Mouse (Mus musculus) monocyte, adult 2 months (primary cell): ENCODE measurements around the gene Hs6st1.
A peak's percentile ranks its signal among the peaks of the same experiment; 100 is the strongest.

ENCODE experiments used
- DNase-seq, 2 experiments: peaks; one replicate each; pipeline ENCODE4 v3.0.0; 2022; ENCODE audit warnings: low spot score in 2 of 2, low read depth in 1 of 2

Gene Hs6st1

DNA sequence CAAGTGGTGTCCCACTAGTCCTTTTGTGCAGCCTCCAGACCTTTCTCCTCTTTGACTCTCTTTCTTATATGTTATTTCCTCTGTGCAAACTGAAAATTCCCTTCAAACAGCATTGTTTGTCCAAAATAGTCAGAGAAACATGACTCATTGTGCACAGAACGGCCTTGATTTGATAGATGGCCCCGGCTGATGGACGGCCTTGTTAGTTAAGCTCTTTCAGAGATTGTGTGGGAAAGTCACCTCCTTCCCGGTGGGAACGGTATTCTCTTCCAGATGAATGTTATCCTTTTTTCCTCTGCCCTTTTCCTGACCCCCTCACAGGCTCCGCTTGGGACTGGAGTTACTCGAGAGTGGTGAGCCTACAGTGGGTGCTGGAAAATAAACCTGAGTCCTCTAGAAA, 56.9 kb downstream of the Hs6st1 start:
- DNase-seq, result no peak

DNA sequence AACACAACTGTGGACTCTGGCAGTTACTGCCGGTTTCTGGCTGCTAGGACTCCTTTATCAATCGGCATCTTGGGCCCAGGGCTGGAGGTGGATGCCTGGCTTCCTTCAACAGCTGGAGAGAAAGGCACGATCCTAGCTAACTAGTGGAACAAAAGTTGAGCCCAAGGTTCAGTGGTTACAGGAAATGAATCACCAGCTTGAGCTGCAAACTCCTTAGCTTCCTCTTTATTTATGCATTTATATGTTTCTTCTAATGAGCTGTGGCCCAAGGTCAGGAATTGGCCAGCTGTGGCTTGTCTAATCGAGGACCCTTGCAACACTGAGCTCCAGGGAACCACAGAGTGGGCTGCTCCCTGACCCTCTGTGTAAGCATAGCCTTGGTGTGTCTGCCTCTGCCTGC, 60.9 kb downstream of the Hs6st1 start:
- DNase-seq, result peak; percentile 33 to 40

DNA sequence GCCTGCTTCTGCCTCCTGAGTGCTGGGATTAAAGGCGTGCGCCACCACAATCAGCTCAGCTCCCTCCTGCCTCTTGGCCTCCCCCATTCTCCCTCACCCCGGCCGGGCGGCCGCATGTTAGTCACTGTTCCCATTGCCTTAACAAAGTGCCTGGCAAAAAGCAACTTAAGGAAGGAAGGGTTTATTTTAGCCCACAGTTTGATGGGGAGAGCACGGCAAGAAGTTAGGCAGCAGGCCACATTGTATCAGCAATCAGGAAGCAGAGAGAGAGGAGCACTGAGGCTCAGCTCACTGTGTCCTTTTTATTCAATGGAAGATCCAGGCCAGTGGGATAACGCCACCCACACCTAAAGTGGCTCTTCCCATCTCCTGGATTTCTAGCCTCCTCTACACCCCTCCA, 61.7 kb downstream of the Hs6st1 start:
- no peak for DNase-seq

DNA sequence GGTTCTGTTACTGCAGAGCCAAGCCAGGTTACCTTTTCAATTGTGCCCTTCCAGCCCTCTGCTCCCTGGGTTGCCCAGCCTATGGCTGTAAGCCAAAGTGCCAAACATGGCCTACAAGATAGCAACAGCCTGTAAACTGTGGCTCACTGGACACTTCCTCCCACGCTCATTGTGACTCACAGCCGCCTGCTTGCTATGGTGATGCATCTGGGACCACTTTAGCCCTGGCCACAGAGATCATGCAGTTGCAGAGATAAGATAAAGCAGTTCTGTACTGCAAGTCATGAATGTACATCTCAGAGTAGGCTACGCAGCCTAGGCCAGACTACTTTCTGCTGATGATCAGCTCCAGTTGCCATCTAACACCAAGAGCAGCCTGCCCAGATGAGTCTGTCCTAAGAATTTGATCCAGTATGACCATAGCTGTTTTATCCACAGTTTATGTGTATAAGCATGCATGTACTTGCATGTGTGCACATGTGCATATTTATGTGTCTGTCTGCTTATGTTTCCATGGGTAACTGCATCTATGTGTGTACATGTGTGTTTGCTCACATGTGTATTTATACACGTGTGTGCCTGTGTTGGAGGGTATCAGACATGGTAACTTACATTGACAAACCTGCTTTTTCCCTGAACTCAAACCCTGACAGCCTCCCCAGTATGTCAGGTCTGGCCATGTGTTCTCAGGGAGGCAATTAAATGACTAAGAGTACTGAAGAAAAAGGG, 62.3 kb downstream of the Hs6st1 start:
- DNase-seq, result peak; percentile 31 to 35

DNA sequence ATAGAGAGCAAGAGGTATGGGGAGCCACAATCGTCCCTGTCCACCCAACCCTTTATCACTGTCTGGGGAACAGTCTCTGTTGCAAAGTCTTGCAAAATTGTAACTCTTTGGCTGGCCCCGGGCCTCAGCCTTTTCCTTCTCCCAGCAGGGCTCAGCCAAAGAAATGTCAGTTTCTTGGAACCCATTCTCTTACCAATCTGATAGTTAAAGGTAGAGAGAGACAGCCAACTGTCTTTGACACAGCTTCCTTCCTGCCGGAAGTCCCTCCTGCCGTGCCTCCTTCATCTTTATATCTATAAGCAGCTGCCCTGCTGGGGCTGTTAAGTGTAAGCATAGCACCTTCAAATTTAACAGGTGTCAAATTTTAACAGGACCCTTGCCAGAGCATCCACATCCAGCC, 63.0 kb downstream of the Hs6st1 start:
- no peak for DNase-seq

DNA sequence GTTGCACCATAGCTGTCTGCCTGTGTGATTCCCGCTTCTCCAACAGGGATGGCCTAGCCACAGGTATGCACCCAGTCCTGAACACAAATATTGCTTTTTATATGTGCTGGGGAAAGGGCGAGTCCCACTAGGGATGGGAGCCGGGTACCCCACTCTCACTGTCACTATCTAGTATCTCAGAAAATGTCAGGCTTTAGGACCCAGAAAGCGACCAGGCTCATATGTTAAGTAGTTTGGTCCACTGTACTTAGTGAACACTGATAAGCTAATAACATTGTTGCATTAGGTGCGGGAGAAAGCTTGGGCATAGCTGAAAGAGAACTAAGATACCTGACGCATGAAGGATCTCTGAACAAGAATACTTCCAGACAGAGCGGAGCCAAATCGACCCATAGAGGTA, 63.6 kb downstream of the Hs6st1 start:
- DNase-seq, result no peak

DNA sequence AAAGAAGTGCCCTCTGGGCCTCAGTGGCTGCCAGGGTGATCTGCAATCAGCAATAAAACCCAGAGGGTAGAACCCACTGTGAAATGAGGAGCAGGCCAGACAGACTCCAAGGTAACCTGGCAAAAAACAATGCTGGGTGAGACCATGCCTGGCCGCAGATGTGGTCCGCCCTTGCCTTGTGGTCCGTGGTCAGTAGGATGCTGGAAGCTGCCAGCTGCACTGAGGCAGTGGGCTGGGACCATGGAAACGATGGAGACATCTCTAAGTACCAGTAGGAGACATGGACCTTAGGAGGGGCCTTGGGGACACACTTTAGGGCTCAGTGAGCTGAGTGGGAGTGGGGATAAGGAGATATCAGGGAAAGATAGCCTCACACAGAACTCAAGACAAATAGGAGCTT, 64.0 kb downstream of the Hs6st1 start:
- no peak for DNase-seq

DNA sequence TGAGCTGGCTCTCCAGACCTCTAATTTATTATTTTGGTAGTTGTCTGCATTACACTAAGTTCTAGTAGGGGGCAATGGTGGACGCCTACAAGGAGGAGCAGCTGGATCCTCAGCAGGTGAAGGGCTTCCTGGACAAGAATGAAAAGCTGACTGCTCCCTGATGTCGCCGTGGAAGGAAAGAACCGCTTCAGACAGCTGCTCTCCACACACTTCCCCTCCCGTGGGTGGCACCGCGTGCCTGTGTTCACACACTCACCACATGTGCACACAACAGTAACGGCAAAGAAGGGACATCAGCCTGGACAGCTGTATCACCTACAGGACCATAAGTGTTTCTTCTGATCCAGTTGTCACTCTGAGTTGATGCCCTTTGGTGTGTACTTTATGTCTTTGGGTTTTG, 64.8 kb downstream of the Hs6st1 start:
- peak in 1 of 2 experiments; percentile 37 for DNase-seq

DNA sequence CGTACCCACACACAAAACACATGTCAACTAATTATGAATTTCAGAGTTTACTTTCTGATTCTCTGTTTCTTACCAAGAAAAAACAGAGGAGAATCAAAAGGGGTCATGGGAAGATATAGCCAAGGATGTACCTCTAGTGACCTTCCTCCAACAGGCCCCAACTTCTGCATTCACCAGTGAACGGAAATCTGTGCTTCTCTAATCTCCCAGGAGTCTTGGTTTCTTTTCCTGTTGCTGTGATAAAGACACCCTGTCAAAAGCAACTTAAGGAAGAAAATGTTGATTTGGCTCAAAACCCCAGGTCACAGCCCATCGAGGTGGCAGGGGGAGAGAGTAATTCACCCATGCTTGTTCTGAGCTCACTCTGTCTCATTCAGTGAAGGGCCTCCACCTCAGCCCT, 65.4 kb downstream of the Hs6st1 start:
- peak in 1 of 2 experiments; percentile 19 for DNase-seq

DNA sequence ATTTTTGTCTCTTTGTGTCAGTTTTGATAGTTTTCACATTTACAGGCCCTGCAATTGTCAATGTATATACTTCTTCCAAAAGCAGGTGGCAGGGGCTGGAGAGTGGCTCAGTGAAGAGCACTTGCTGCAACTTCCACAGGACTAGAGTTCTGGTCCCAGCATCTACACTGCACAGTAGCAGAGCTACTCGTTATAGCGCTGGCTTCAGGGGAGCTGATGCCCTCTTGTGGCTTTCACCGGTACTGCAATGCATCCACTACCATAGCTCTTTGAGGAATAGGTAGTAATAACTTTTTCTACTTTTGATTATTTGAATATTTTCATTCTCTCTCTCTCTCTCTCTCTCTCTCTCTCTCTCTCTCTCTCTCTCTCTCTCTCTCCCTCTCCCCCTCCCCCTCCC, 66.4 kb downstream of the Hs6st1 start:
- peak in 1 of 2 experiments; percentile 73 for DNase-seq

DNA sequence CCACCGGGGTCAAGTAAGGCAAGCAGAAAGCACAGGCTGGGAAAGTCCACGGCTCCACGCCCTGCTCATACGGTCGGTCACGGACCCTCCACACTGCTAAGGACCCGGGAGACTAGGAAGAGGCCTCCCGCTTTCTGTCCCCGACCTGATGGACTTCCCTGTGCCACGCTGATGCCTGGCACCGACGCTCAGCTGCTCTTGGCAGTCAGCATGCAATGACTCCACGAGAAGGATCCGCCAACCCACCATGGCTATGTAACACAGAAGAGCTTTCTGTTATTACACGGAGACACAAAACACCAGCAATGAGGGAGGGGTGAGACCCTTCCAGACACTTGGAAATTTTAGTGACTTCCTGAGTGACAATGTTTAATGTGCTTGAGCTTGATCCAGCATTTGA, 72.1 kb downstream of the Hs6st1 start:
- DNase-seq, result no peak

DNA sequence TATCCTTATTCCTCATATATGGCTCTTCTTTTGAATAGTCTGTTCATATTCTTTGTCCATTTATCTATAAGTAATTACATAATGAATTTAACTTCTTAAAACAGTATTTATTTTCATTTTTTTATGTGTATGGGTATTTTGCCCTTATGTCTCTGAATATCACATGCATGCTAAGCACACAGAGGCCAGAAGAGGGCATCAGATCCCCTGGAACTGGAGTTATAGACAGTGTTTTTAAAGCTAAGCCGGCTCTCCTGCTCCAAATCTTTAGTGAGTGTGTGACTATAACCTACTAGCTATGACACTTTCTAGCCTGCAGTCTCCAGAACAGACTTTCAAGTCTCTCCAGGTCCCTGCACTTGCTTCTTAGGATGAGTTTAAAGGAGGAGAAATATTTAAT, 76.8 kb downstream of the Hs6st1 start:
- DNase-seq, result no peak

DNA sequence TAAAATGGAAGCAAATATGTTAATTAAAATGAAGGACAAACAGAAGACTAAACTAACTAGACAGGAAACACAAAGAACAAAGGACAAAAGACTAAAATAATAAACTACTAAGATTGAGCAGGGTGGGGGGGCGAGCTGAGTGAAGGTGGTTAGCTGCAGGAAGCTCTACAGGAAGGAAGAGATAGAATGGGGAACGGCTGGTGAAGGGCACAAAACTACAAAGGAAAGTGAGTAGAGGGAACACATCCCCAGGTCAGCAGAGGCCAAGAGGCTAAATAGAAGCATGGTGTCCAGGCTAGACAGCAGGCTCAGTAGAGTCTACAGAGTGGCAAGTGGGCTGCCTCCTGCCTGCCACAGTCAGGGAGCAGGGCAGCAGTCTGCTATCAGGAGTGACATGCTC, 80.6 kb downstream of the Hs6st1 start:
- DNase-seq, result no peak

DNA sequence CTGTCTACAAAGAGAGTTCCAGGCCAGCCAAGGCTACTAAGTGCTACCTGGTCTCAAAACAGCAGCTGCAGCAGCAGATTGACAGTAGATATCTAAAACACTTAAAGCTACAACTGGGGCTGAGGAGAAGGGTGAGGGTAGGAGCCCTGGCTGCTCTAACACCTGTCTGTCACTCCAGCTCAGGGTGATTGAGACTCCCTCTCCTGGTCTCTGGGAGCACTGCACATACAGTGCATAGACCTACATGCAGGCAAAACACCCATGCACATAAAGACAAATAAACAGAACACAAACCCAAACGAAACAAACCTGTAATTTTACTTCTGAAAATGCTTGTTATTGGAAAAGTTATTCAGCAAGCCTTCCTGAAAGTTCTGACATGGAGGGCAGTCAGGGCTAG, 81.2 kb downstream of the Hs6st1 start:
- DNase-seq, result no peak
